Mouse (Mus musculus) bone marrow, adult 2 months (tissue): ENCODE measurements around the gene Fkbp2.
A peak's percentile ranks its signal among the peaks of the same experiment; 100 is the strongest.

Source experiments
- CTCF ChIP-seq: fragments of 200-500 bp; IDR thresholded peaks from 2 replicates; pipeline ENCODE4 v1.5.1; 2011; ENCODE audit warnings: low read length, control low read depth; ENCODE audit not compliant: control insufficient read depth, insufficient read depth
- POLR2A ChIP-seq: fragments of 200-500 bp; IDR thresholded peaks from 2 replicates; pipeline ENCODE4 v1.6.1; 2011; ENCODE audit warnings: low read depth, mild to moderate bottlenecking, control low read depth, low read length, borderline replicate concordance; ENCODE audit not compliant: control insufficient read depth

DNA sequence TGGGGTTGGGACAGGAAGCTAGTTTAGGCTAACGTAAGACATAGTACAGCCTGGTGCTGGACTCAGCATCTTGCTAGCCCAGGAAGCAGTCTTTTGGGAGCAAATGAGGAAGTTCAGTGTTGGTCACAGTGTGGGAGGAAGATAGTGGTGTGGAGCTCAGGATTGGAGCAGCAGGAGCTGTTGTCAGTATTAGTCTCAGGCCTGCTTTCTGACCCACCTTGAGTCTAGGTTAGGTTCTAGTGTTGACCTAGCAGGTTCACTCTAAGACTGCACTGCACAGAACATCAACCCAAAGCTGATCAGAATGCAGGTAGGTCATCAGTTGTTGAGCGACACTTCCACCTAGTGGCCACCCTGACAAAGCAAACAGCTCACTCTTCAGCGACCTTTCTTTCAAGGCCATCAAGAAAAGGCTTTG lies 39.9 kb upstream of the Fkbp2 start:
- peak; percentile 95 for TF ChIP-seq CTCF
- TF ChIP-seq POLR2A, result no peak
